Mouse (Mus musculus) stomach, postnatal 0 days (tissue): ENCODE measurements around the gene Fam107b. TPM values are rescaled to one million over a fixed set of nuclear protein-coding genes. Genes with fewer than 3 reads are reported as not detected.

Experiments used
- ATAC-seq: fragments of 200-750 bp; cut with Nextera tagmentation; 2 replicates; pipeline ENCODE4 v1.8.0; 2017; ENCODE audit not compliant: low FRiP score, low TSS enrichment
- DNase-seq: peaks from one replicate; pipeline ENCODE4 v3.0.0-alpha.2; 2016; ENCODE audit warnings: low spot score
- H3K27ac ChIP-seq: fragments of 300-500 bp; sonication (generic); replicated peaks from 2 replicates; pipeline ENCODE4 v1.5.1; 2014; ENCODE audit warnings: mild to moderate bottlenecking, control low read depth
- H3K27me3 ChIP-seq: fragments of 300-500 bp; sonication (generic); 2 replicates; pipeline ENCODE4 v1.6.1; 2014; ENCODE audit warnings: low read length; ENCODE audit not compliant: control insufficient read depth, insufficient read depth
- H3K36me3 ChIP-seq: fragments of 300-500 bp; sonication (generic); 2 replicates; pipeline ENCODE4 v1.6.1; 2014; ENCODE audit warnings: low read length, mixed read lengths; ENCODE audit not compliant: control insufficient read depth, insufficient read depth
- H3K4me1 ChIP-seq: fragments of 300-500 bp; sonication (generic); replicated peaks from 2 replicates; pipeline ENCODE4 v1.6.1; 2014; ENCODE audit warnings: antibody characterized with exemption; ENCODE audit not compliant: control insufficient read depth, insufficient read depth
- H3K4me2 ChIP-seq: fragments of 300-500 bp; sonication (generic); replicated peaks from 2 replicates; pipeline ENCODE4 v1.6.1; 2014; ENCODE audit warnings: low read depth, mild to moderate bottlenecking, control low read depth, moderate library complexity
- H3K4me3 ChIP-seq: fragments of 300-500 bp; sonication (generic); 2 replicates; pipeline ENCODE4 v1.5.1; 2014; ENCODE audit warnings: low read depth, low read length, control low read depth
- H3K9ac ChIP-seq: fragments of 300-500 bp; sonication (generic); 2 replicates; pipeline ENCODE4 v1.6.1; 2014; ENCODE audit warnings: mild to moderate bottlenecking, low read length, control low read depth, mixed read lengths
- H3K9me3 ChIP-seq: fragments of 300-500 bp; sonication (generic); 2 replicates; pipeline ENCODE4 v1.6.1; 2016; ENCODE audit warnings: low read length; ENCODE audit not compliant: control insufficient read depth
- CTCF ChIP-seq: IDR thresholded peaks from 2 replicates; pipeline ENCODE4 v1.5.1; 2016; ENCODE audit warnings: antibody characterized with exemption, low read depth, mild to moderate bottlenecking, moderate library complexity
- EP300 ChIP-seq: optimal IDR thresholded peaks from 2 replicates; pipeline ENCODE3; 2016; ENCODE audit warnings: antibody characterized with exemption
- WGBS: fragments of 180-500 bp; shearing (Covaris S2); extraction: QIAGEN DNeasy Blood & Tissue Kit; methylation state at CpG from one replicate; pipeline ENCODE4 v1.1.7; 2014; 5-methylcytosine and 5-hydroxymethylcytosine counted together
- polyA plus RNA-seq: library from polyadenylated mRNA; unstranded; fragments of >200 nt; fragmentation: Nextera tagmentation; extraction: Ambion mirVana; gene quantifications from 2 replicates; pipeline ENCODE4 v1.2.1, GENCODE M21; 2015

Gene Fam107b
- polyA plus RNA-seq, 1 experiment from 2014 or later = 46.4 TPM

GRCm38 (mm10) chr2:3622158-3622557, 51.9 kb downstream of the Fam107b start:
- no peak overlapping the region for H3K4me2 ChIP-seq

GRCm38 (mm10) chr2:3623207-3623980, 53.1 kb downstream of the Fam107b start:
- H3K4me3 ChIP-seq = no peak overlapping the region
- no peaks in the 10 kb centered on the region for H3K4me1 ChIP-seq
- peak overlapping the region; percentile 56 for H3K27ac ChIP-seq
- peak; percentile 78 for ATAC-seq
- no peak for TF ChIP-seq CTCF
- TF ChIP-seq EP300 = no peak
- no peaks in the 10 kb centered on the region for H3K27me3 ChIP-seq
- no peaks in the 10 kb centered on the region for H3K9me3 ChIP-seq
- no peak overlapping the region for H3K4me2 ChIP-seq
- no peak for DNase-seq
- H3K9ac ChIP-seq = no peak overlapping the region
- H3K36me3 ChIP-seq = no peaks in the 10 kb centered on the region
- WGBS = 88% methylated on average over 7 of the region's 7 CpGs

More at GRCm38 (mm10) chr2:3622158-3622557, 51.9 kb downstream of the Fam107b start:
- 87% methylated on average over 2 of the region's 2 CpGs for WGBS
- Histone ChIP-seq H3K27me3 (no peaks in the 10 kb centered on the region), H3K9me3 (no peaks in the 10 kb centered on the region), H3K36me3 (no peaks in the 10 kb centered on the region), H3K9ac (no peak overlapping the region), H3K27ac (no peak overlapping the region), H3K4me1 (no peaks in the 10 kb centered on the region), H3K4me3 (no peak overlapping the region)
- DNase-seq = no peak
- ATAC-seq = no peak
- TF ChIP-seq EP300 = no peak
- no peak for TF ChIP-seq CTCF

- no peaks in the 10 kb centered on the region for H3K27me3 ChIP-seq
- TF ChIP-seq CTCF (no peak), EP300 (no peak)
- no peaks in the 10 kb centered on the region for H3K4me1 ChIP-seq
- H3K4me3 ChIP-seq = no peak overlapping the region
- 59% methylated on average over 7 of the region's 7 CpGs for WGBS
- ATAC-seq (peak; percentile 98), DNase-seq (peak; percentile 66)
- no peak overlapping the region for H3K9ac ChIP-seq
- no peaks in the 10 kb centered on the region for H3K9me3 ChIP-seq
- no peak overlapping the region for H3K4me2 ChIP-seq
- H3K36me3 ChIP-seq = no peaks in the 10 kb centered on the region
- H3K27ac ChIP-seq = peak overlapping the region; percentile 53; the same call in 1 of the 2 replicates
Measured at GRCm38 (mm10) chr2:3623981-3624584, 53.8 kb downstream of the Fam107b start.

- Histone ChIP-seq H3K36me3 (no peaks in the 10 kb centered on the region), H3K4me2 (no peak overlapping the region), H3K27ac (no peak overlapping the region), H3K4me1 (no peaks in the 10 kb centered on the region), H3K4me3 (no peak overlapping the region), H3K9ac (no peak overlapping the region), H3K9me3 (no peaks in the 10 kb centered on the region), H3K27me3 (no peaks in the 10 kb centered on the region)
- ATAC-seq = no peak
- DNase-seq = no peak
- WGBS = 84% methylated on average over 6 of the region's 6 CpGs
- TF ChIP-seq EP300 (no peak), CTCF (no peak)
Measured at GRCm38 (mm10) chr2:3629096-3629495, 58.8 kb downstream of the Fam107b start.

GRCm38 (mm10) chr2:3629741-3630140, 59.5 kb downstream of the Fam107b start:
- Histone ChIP-seq H3K27me3 (no peaks in the 10 kb centered on the region), H3K4me3 (no peak overlapping the region), H3K4me2 (no peak overlapping the region), H3K9ac (no peak overlapping the region), H3K4me1 (no peaks in the 10 kb centered on the region), H3K36me3 (no peaks in the 10 kb centered on the region), H3K9me3 (no peaks in the 10 kb centered on the region), H3K27ac (no peak overlapping the region)
- 91% methylated on average over 5 of the region's 5 CpGs for WGBS
- no peak for ATAC-seq
- DNase-seq = no peak
- peak; percentile 45; the same call in 1 of the 2 replicates for TF ChIP-seq CTCF
- no peak for TF ChIP-seq EP300
